Mouse (Mus musculus): ENCODE measurements at regions not wholly inside any gene's neighbourhood (a gene's known extent, or its start where the extent isn't known, plus 50 kb on each side); places are given as distances from the start of the nearest gene placed in this dataset.

DNA sequence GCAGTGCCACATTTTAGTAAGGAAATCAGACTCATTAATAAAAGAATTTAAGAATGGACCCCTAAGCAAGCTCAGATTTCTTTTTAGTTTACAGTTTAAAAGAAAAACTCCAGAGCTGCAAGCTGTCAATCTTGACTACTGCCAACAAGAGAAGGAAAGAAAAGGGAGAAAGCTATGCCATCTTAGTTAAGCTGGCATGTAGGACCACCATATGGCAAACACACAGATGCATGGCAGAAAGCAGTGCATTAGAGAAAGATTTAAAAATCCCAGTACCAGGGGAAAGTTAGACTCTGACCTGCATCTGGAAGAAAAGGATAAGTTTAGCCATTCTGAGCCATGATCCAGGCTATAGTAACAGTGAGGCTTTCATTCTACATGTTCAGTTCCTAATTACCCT, 3300.8 kb upstream of the Gm7489 start:
- TF ChIP-seq POLR2A (IDR thresholded peaks at IDR 0.05; ENCODE audit: extremely low read depth, insufficient read depth, low read length): no peak
- TF ChIP-seq CTCF (IDR thresholded peaks at IDR 0.05; ENCODE audit: low read depth, low read length): no peak
